Mouse (Mus musculus) adrenal gland (tissue): ENCODE data around the gene Ubr3.
"Not testable (repeated sequence)": the region's sequence is repeated elsewhere in the genome, so short reads cannot be mapped to it uniquely, and the experiment has no call there.

Source experiments
- intact Hi-C: fragments of 180-260 bp; cut with DNase I; formaldehyde crosslinking; loops from one replicate; pipeline ENCODE4 v1.15.1; 2025

Ubr3 gene

DNA sequence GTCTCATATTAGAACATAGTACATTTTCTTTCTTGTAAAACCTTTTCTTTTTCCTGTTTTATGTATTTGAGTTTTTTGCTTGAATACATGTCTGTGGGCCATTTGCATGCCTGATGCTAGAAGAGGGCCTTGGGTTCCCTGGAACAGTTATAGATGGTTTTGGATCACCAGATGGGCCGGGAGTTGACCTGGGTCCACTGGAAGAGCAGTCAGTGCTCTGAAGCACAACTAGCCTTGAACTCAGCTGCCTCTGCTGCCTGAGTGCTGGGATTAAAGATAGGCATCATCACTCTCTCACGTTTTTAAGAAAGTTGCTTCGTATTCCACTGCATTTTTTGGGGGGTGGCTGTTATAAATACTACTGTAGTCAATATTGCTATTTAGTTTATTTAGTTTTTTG lies 6.5 kb downstream of the Ubr3 start:
- intact Hi-C loops, result no loop called here

DNA sequence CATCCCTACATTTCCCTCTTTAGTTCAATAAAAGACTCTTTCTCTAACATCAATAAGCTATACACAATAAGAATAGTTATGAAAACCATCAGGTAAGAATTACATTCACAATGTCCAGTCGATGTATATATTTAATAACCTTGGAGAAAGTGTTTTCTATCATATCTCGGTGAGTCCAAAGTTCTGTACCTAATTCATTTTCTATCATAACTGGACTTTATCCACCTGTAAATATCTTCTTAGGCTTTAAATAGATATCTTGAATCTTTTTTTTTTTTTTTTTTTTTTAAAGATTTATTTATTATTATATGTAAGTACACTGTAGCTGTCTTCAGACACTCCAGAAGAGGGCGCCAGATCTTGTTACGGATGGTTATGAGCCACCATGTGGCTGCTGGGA lies 10.3 kb downstream of the Ubr3 start:
- intact Hi-C loops, result not testable (repeated sequence)

DNA sequence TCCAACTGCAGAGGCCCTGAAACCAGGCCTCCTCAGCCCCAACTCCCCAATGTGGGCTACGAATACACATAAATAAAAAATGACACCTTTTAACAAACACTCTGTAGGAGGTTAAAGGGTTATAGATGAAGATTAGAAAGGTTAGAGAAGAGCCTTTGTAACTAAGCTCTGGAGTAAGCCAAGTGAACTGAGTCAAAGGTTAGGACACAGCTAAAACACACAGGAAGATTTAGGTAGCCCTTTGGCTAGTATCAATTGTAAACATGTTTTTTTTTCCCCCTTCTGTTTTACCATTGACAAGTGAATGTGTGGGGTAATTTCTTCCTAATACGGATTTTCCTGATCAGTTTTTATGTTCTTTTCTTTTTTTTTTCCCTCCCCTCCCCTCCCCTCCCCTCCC lies 15.8 kb downstream of the Ubr3 start:
- intact Hi-C loops, result no loop called here

DNA sequence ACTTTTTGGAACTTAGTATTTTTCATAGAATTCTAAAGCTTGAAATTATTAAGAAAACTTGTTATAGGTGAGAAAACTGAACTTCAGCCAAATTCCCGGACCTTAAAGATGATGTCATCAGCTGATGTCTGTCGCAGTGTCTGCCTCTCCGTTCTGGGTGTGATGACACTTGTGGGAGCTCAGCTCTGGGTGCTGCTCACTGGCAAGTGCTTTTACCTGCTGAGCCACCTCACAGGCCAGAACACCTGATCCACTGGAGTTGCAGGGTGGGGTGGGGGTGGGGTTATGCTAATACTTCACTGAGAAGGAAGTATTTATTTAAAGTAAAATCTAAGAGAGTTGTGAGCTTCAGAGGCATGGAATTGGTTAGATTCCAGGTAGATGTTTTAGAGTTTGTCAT lies 20.3 kb downstream of the Ubr3 start:
- intact Hi-C loops, result no loop called here

DNA sequence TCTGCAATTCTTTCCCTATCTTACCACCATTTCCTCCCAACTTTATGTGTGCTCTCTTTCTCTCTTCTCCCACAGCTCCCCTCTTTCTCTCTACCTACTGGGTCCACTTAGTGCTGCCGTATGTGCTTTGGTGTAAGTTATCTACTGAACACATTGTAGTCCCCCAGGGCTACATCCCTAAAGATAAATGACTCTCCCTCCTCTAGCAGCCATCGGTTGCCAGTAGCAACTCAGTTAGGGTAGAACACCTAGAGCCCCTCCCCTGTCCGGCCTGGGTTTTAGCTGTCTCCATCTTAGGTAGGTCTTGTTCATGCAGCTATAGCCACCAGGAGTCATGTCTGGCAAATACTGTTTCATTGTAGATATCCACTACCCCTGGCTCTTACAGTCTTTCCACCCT lies 27.9 kb downstream of the Ubr3 start:
- intact Hi-C loops, result no loop called here

DNA sequence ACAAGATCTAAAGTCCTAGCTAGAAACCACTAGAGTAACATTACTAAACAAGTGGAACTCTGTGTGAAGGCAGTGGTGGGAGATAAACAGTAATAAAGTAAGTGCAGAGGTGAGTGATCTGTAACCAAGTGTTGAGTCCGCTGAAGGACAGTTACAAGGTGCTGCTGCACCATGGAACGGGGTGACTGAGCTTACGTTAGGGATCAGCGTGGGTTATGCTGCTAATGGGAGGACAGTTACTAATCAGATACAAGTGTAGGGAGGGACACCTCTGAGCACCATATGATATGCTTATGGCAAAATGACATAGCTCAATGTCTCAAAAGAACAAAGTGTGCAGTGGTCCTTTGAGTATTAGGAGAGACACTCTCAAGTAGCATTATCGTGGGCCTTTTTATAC lies 39.3 kb downstream of the Ubr3 start:
- intact Hi-C loops, result loop anchor here (10.0 kb wide), 1 partner anchor 58 kb away; no protein-coding TSS in a partner anchor

DNA sequence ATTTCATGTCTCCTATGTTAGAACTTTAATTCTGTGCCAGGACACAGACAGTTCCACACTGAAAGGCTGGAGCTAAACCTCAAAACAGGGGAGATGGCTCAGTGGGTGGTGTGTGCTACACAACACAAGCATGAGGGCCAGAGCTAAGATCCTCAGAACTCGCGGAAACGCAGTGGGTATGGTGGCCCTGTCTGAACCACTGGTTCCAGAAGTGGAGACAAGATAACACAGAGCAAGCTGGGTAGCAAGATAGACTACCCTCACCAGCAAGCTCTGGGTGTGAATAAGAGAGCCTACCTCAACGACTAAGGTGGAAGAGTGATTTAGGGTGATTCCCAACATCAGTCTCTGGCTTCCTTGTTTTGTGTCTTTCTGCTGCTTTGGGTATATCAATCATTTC lies 42.2 kb downstream of the Ubr3 start:
- intact Hi-C loops, result loop anchor here (10.0 kb wide), 1 partner anchor 56 kb away; no protein-coding TSS in a partner anchor

DNA sequence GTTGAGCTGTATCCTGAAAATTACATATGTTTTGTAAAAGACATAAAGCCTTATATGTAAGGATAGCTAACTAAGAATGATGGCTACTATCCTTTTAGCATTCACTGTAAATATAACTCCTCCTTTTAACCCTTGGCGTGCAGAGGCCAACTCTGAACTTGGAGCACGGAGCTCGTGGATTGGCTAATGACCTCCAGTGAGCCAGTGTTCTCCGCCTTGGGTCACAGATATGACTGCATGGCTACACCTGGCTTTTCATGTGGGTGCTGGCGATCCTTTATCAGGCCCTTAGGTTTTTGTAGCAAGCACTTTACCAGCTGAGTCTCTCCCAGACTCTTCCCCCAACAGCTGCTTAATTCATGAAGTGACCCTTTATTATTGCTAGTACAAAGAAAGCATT lies 42.6 kb downstream of the Ubr3 start:
- intact Hi-C loops, result loop anchor here (10.0 kb wide), 1 partner anchor 55 kb away; no protein-coding TSS in a partner anchor

DNA sequence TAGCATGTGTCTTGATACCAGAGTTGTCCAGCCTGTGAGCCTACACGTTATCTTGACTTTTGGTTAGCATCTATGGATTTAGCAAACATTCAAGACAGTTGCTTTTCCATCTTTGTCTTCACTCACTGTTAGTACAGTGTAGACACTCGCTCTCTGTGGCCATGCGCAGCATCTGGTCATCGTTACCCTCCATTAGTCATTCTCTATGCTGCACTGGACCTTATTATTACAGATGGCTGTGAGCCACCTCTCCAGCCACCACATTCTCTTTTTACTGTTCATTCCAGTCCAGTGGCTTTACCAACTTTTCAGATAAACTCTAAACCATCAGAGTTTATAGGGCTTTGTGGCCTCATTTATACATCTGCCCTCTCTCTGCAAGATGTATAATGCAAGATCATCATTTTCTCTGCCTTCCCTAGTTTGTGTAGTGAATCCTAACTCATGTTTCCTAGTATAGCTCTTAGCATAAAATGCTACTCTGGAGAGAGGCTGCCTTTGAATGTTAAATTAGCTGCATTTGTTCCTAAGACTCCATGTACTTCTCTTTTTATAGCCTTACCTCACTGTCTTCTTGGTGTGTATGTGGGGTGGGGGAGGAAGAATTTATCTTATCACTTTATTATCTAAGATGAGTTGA lies 44.5 kb downstream of the Ubr3 start:
- intact Hi-C loops, result no loop called here

DNA sequence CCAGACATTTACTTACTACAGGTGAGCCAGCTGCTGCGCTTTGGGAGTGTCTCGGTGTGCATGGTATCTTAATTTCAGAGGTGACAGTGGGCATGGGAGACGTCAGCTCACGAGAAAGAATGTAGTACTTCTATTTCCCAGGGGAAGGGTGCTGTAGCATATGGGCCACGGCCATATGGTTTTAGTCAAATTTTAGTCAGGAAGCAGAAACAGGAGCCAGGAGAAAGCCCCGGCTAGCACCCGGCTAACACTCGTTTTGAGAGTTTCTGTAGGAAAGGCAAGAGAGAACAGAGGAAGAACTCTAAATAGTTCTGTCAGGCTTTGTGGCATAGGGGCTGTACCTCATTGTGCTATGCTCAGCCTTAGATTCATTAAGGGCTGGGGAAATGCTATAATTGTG lies 55.8 kb downstream of the Ubr3 start:
- intact Hi-C loops, result no loop called here

DNA sequence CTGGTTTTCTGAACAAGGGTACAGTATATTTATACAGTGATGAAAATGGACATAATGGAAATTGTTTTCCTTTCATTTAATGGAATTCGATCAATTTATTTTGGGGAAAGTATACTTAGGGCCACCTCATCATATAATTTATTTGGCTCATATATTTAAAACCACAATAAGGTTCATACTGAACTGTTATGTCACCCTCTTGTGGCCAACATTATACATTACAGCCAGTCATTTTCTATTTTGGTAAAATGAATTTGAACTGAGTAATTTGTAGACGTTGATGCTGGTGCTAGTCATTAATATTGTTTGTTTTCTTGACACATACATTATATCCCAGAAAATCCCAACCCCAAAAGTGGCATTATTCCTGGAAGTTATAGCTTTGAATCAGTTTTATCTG lies 58.6 kb downstream of the Ubr3 start:
- intact Hi-C loops, result no loop called here

DNA sequence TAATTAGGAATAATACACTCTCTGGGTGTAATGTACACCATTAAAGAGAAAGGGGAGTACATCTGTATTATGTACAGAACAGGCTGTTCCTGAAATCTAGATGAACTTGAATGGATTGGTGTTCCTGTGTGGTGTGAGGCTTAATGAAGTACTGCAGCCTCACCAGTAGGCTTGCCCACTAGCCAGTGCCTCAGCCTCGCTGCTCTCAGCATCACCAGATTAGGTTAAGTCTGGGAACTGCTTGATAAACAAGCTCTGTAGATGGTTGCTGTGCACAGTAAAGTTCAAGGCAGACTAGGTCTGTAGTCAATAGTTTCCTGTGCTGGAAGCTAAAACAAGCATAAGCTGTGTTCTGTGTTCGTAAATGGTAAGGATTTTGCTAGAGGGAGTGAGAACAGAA lies 60.6 kb downstream of the Ubr3 start:
- intact Hi-C loops, result no loop called here

DNA sequence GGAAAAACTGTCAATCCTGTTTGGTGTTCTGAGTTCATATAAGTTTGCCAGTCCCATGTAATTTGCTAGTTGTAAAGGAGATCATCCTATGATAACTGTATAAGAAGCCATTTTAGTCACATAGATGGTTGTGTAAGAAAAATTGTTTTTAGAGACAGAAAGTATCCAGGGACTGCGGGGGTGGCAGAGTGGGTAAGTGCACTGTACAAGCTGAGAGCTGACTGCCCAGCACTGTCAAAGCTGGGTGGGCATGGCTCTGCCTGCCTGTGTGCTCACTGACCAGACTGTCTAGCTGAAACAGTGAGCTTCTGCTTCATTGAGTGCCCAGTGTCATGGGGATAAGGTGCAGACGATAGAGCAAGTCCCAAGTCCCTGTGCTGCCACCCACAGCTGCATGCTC lies 77.8 kb downstream of the Ubr3 start:
- intact Hi-C loops, result no loop called here

DNA sequence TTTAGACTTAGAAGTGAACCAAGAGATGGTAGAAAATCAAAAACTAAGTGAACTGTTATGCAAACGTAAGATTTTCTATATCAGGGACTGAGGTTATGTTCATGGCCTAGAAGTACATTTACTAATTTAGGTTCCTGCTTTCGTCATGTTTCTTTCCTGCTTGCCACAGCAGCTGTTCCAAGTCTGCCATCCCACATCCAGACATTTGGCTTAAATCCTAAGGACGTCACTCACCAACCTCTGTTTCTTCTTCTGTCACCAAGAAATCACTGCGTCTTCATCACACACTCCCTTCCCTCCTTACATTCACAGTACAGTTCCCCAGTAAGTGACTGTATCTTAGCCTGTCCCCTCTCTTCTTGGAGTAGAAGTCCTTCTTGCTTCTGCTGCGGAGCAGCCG lies 92.2 kb downstream of the Ubr3 start:
- intact Hi-C loops, result no loop called here

DNA sequence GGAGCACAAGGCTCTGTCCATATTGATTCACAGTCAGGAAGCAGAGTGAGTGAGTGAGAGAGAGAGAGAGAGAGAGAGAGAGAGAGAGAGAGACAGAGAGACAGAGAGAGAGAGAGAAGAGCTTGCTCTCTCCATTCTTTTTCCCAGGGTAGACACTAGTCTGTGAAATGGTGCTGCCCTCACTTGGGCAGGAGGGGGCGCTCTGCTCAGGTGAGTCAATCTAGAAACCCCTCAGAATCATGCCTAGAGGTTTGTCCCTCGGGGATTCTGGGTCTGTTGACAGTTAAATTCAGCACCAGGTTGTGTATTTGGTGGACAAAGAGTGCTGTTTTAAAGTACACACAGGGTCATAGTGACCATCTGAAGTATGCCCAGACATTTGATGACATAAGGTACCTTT lies 93.6 kb downstream of the Ubr3 start:
- intact Hi-C loops, result loop anchor here (10.0 kb wide), 1 partner anchor 56 kb away; no protein-coding TSS in a partner anchor

DNA sequence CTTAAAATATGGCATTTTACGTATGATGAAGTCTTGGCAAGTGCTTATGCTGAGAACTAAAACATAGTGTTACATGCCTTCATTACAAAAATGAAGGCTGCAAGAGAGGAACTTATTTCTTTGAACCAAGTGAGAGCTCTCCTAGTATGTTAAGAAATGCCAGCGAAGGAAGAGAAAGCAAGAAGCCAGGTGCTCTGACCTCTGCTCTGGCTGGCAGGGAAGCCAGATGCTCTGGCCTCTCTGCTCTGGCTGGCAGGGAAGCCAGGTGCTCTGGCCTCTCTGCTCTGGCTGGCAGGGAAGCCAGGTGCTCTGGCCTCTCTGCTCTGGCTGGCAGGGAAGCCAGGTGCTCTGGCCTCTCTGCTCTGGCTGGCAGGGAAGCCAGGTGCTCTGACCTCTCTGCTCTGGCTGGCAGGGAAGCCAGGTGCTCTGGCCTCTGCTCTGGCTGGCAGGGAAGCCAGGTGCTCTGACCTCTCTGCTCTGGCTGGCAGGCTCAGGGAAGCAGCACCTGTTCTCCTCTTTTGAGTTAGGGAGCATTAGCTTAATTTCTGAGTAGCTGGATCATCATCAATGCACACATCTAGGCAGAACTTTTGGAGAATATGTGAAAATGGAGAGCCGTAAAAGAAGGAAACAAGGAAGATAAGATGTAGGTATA lies 97.2 kb downstream of the Ubr3 start:
- intact Hi-C loops, result loop anchor here (10.0 kb wide), 1 partner anchor 59 kb away; no protein-coding TSS in a partner anchor

DNA sequence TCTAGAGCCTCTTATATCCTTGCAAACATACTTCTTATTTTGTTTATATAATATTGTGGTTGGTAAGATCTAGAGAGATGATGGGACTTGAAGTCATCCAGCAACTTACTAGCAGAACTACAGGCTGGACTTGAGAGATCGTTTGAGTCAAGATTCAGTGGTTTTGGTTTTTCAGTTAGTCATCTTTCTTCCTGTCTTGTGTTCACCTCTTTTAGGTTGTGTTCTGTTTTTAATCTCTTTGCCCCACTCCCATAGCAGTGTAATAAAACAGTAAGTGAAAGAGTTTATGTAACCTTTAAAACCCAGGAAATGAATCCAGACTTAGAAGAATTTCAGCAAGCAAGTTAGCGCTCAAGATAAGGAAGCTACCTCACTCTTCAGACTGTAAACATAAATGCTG lies 97.7 kb downstream of the Ubr3 start:
- intact Hi-C loops, result loop anchor here (10.0 kb wide), 1 partner anchor 60 kb away; no protein-coding TSS in a partner anchor

DNA sequence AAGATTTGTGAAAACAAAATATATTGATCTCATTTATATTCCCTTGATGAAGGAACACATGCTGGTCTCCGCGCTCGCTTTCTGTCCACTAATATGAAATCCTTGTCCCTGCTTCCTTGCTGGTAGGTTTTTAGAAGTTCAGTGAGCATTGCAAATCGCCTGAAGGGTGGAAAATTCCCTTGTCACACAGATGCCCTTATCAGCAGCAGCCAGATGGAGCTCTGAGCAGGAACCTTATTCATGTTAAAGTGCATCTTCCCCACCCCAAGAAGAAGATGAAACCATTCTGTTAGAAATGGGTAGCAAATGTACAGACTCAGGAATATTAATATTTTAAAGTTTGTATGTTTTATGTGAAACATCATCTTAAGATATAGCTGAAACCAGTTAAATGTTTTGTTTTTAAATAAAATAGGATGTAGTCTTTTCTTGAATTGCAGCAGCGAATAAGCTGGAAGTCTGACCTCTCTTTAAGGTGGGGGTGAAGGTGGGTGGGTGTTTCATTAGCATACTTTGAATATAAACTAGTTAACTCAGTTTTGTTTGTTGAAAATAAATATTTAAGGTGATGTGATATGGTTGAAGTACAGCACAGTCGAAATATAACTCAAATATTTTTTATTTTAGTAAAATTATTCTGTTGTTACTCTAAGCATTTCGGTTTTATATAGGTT lies 102.2 kb downstream of the Ubr3 start:
- intact Hi-C loops, result loop anchor here (10.0 kb wide), 1 partner anchor 64 kb away; no protein-coding TSS in a partner anchor

DNA sequence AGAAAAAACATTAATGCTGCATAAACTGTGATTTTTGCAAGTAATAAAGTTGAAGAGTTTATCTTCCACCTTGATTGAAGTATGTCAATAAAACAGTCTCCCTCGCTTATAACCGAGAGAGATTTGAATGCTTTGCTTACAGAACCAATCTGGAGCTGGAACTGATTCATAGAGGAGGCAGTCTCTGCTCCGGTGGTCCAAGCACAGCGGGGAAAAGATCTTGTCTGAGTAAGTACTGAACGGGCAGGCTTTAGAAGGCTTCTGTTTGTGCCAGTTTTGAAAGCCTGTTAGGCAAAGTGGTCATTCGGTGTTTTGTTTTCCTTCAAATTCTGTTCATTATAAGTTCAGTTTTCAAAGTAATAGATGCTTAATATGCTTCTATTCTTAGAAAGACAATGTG lies 103.3 kb downstream of the Ubr3 start:
- intact Hi-C loops, result no loop called here

DNA sequence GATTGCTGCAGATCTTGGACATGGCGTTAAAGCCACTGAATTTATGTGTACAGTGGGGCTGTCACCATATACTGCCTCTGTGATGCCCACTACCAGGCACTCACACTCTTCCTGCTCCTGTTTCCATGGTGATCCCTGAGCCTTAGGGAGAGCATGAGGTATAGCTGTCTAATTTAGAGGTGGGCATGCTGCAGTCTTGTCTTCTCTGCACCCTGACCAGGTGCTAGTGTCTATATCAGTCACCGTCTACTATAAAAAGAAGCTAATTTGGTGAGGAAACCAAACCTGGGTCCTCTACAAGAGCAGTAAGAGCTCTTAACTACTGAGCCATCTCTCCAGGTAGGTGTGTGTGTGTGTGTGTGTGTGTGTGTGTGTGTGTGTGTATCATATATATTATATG lies 109.4 kb downstream of the Ubr3 start:
- intact Hi-C loops, result no loop called here

DNA sequence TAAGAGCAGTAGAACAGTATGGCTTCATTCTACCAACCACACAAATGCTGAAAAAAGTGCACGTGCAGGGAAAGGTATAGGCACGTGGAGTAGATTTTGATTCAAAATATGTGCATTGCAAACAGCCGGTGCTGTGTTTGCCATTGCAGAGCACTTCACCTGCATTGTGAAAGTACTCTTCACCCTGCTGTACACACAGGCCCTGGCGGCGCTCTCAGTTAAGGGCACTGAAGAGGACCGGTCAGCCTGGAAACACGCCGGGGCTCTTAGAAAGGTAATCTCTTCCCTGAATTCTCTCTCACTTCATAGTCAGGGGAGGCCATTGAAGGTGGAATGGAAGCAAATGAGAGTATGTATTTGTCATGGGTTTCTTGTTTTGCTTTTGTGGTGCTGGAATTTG lies 115.9 kb downstream of the Ubr3 start:
- intact Hi-C loops, result no loop called here

DNA sequence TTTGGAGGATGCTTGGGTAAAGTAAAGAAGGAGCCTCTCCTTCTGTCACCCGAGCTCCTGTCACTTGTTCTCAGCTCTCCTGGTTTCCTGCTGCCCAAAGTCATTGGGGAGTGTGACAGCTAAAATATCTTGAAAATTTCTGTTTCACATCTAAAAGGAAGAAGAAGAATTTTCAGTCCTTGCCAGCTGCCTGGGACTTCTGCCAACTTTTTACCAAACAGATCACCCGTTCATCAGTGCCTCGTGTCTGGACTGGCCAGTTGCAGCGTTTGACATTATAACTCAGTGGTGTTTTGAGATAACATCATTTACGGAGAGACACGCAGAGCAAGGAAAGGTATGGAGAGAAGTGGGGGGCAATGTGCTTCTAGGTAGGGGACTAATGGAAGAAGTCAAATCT lies 121.2 kb downstream of the Ubr3 start:
- intact Hi-C loops, result no loop called here
